Mouse (Mus musculus) liver, embryonic 14.5 days (tissue): ENCODE results near the gene 4931428L18Rik. TPM values are rescaled to one million over a fixed set of nuclear protein-coding genes. Genes with fewer than 3 reads are reported as not detected.

Experiments
- ATAC-seq: fragments of 200-750 bp; cut with Nextera tagmentation; 2 replicates; pipeline ENCODE4 v1.8.0; 2017; ENCODE audit warnings: moderate number of reproducible peaks, mild to moderate bottlenecking, moderate library complexity; ENCODE audit not compliant: insufficient read depth
- DNase-seq, 3 experiments: peaks; one replicate each; pipeline ENCODE4 v3.0.0-alpha.2; 2012 to 2013; ENCODE audit warnings: low read depth in 3 of 3, low spot score in 3 of 3
- H3K27ac ChIP-seq: fragments of 300-500 bp; sonication (generic); 2 replicates; pipeline ENCODE4 v1.5.1; 2014; ENCODE audit warnings: moderate library complexity, mild to moderate bottlenecking, control low read depth, inconsistent platforms
- H3K27me3 ChIP-seq: fragments of 300-500 bp; sonication (generic); 2 replicates; pipeline ENCODE4 v1.6.1; 2014; ENCODE audit warnings: mild to moderate bottlenecking, low read length, moderate library complexity; ENCODE audit not compliant: control insufficient read depth, insufficient read depth
- H3K36me3 ChIP-seq: fragments of 300-500 bp; sonication (generic); replicated peaks from 2 replicates; pipeline ENCODE4 v1.6.1; 2014; ENCODE audit warnings: low read depth; ENCODE audit not compliant: control insufficient read depth, insufficient read depth
- H3K4me1 ChIP-seq, 2 experiments: fragments of 200-500 bp in 1 of 2; fragments of 300-500 bp in 1 of 2; sonication (generic) in 1 of 2; replicated peaks; 2 replicates each; pipeline ENCODE4 v1.6.1; 2012 to 2014; ENCODE audit warnings: antibody characterized with exemption in 1 of 2, inconsistent platforms in 1 of 2, low read length in 1 of 2; ENCODE audit not compliant: control insufficient read depth in 2 of 2, insufficient read depth in 2 of 2
- H3K4me2 ChIP-seq: fragments of 300-500 bp; sonication (generic); 2 replicates; pipeline ENCODE4 v1.6.1; 2014; ENCODE audit warnings: low read depth, mild to moderate bottlenecking, control low read depth, moderate library complexity
- H3K4me3 ChIP-seq, 2 experiments: fragments of 200-500 bp in 1 of 2; fragments of 300-500 bp in 1 of 2; sonication (generic) in 1 of 2; 2 replicates each; pipeline ENCODE4 v1.5.1; 2012 to 2014; ENCODE audit warnings: low read depth in 2 of 2, low read length in 2 of 2, mild to moderate bottlenecking in 2 of 2, control low read depth in 1 of 2, inconsistent platforms in 1 of 2, moderate library complexity in 1 of 2; ENCODE audit not compliant: insufficient read depth in 1 of 2
- H3K9ac ChIP-seq: fragments of 300-500 bp; sonication (generic); replicated peaks from 2 replicates; pipeline ENCODE4 v1.6.1; 2014; ENCODE audit warnings: mild to moderate bottlenecking, control low read depth, moderate library complexity
- H3K9me3 ChIP-seq: fragments of 300-500 bp; sonication (generic); 2 replicates; pipeline ENCODE4 v1.6.1; 2016; ENCODE audit warnings: low read length, mixed read lengths; ENCODE audit not compliant: control insufficient read depth
- CTCF ChIP-seq: IDR thresholded peaks from 2 replicates; pipeline ENCODE4 v1.5.1; 2016; ENCODE audit warnings: antibody characterized with exemption, low read depth, control low read depth
- EP300 ChIP-seq: IDR thresholded peaks from 2 replicates; pipeline ENCODE4 v1.6.1; 2016; ENCODE audit warnings: antibody characterized with exemption, low read depth
- whole genome bisulfite sequencing: fragments of 180-500 bp; shearing (Covaris S2); extraction: QIAGEN DNeasy Blood & Tissue Kit; methylation state at CpG from one replicate; pipeline ENCODE4 v1.1.7; 2014; ENCODE audit not compliant: insufficient replicate concordance; 5-methylcytosine and 5-hydroxymethylcytosine counted together
- polyA plus RNA-seq, 2 experiments: library from polyadenylated mRNA; depleted of rRNA in 1 of 2; stranded (reverse) in 1 of 2; unstranded in 1 of 2; fragments of >200 nt; fragmentation: Nextera tagmentation in 1 of 2; extraction: Ambion mirVana in 1 of 2; gene quantifications; 2 replicates each; pipeline versions ENCODE4 v1.2.1 to v1.2.3; 2012 to 2014

4931428L18Rik gene
- polyA plus RNA-seq, 2 experiments = not detected

GRCm38 (mm10) chr1:31097208-31097607, 125.3 kb downstream of the 4931428L18Rik start:
- Histone ChIP-seq H3K9ac (no peak overlapping the region), H3K27ac (no peak overlapping the region), H3K4me1 (0 out of 4 replicates have a peak, but pooled peaks cover 0 to 4% of the 10 kb centered on the region in 2 experiments), H3K9me3 (no peaks in the 10 kb centered on the region), H3K4me3 (no peak overlapping the region), H3K36me3 (no peaks in the 10 kb centered on the region), H3K27me3 (no peaks in the 10 kb centered on the region), H3K4me2 (no peak overlapping the region)
- WGBS = 39% methylated on average over 3 of the region's 3 CpGs
- DNase-seq = no peak
- TF ChIP-seq EP300 (no peak), CTCF (no peak)
- ATAC-seq = no peak

GRCm38 (mm10) chr1:31096466-31096793, 126.1 kb downstream of the 4931428L18Rik start:
- H3K27ac ChIP-seq = no peak overlapping the region
- no peak overlapping the region for H3K9ac ChIP-seq
- H3K4me1 ChIP-seq = 0 out of 4 replicates have a peak, but pooled peaks cover 0 to 6% of the 10 kb centered on the region in 2 experiments
- no peaks in the 10 kb centered on the region for H3K36me3 ChIP-seq
- no peaks in the 10 kb centered on the region for H3K27me3 ChIP-seq
- TF ChIP-seq EP300 = no peak
- TF ChIP-seq CTCF = no peak
- no peak overlapping the region for H3K4me2 ChIP-seq
- H3K4me3 ChIP-seq = no peak overlapping the region
- peak; percentile 37; the same call in 1 of the 2 replicates for ATAC-seq
- DNase-seq = no peak
- no peaks in the 10 kb centered on the region for H3K9me3 ChIP-seq
- 31% methylated on average over 2 of the region's 2 CpGs for WGBS

GRCm38 (mm10) chr1:31095706-31096465, 126.6 kb downstream of the 4931428L18Rik start:
- H3K4me1 ChIP-seq = 0 out of 4 replicates have a peak, but pooled peaks cover 0 to 6% of the 10 kb centered on the region in 2 experiments
- H3K4me3 ChIP-seq = no peak overlapping the region
- ATAC-seq (no peak), DNase-seq (no peak)
- WGBS = 49% methylated on average over 5 of the region's 5 CpGs
- H3K9ac ChIP-seq = no peak overlapping the region
- no peaks in the 10 kb centered on the region for H3K36me3 ChIP-seq
- H3K4me2 ChIP-seq = no peak overlapping the region
- no peaks in the 10 kb centered on the region for H3K9me3 ChIP-seq
- H3K27me3 ChIP-seq = no peaks in the 10 kb centered on the region
- TF ChIP-seq EP300 = no peak
- TF ChIP-seq CTCF = no peak
- no peak overlapping the region for H3K27ac ChIP-seq

GRCm38 (mm10) chr1:31094792-31095191, 127.7 kb downstream of the 4931428L18Rik start:
- H3K4me1 ChIP-seq = 0 out of 4 replicates have a peak, but pooled peaks cover 0 to 6% of the 10 kb centered on the region in 2 experiments
- peak in 1 of 3 experiments; percentile 12 for DNase-seq

GRCm38 (mm10) chr1:31093939-31094338, 128.5 kb downstream of the 4931428L18Rik start:
- WGBS = 70% methylated on average over 1 of the region's 1 CpGs
- H3K27ac ChIP-seq = no peak overlapping the region
- no peak overlapping the region for H3K4me3 ChIP-seq
- H3K27me3 ChIP-seq = no peaks in the 10 kb centered on the region
- no peaks in the 10 kb centered on the region for H3K36me3 ChIP-seq
- H3K9ac ChIP-seq = no peak overlapping the region
- H3K9me3 ChIP-seq = no peaks in the 10 kb centered on the region
- 0 out of 4 replicates have a peak, but pooled peaks cover 0 to 6% of the 10 kb centered on the region in 2 experiments for H3K4me1 ChIP-seq
- TF ChIP-seq EP300 (no peak), CTCF (no peak)
- no peak for ATAC-seq
- no peak overlapping the region for H3K4me2 ChIP-seq
- DNase-seq = no peak

More at GRCm38 (mm10) chr1:31094792-31095191, 127.7 kb downstream of the 4931428L18Rik start:
- Histone ChIP-seq H3K27me3 (no peaks in the 10 kb centered on the region), H3K9me3 (no peaks in the 10 kb centered on the region), H3K27ac (no peak overlapping the region), H3K36me3 (no peaks in the 10 kb centered on the region), H3K4me3 (no peak overlapping the region), H3K9ac (no peak overlapping the region), H3K4me2 (no peak overlapping the region)
- peak; percentile 66 for ATAC-seq
- WGBS = 63% methylated on average over 3 of the region's 3 CpGs
- TF ChIP-seq CTCF (no peak), EP300 (no peak)
